Mouse (Mus musculus): ENCODE results near the gene Shq1.

DNA sequence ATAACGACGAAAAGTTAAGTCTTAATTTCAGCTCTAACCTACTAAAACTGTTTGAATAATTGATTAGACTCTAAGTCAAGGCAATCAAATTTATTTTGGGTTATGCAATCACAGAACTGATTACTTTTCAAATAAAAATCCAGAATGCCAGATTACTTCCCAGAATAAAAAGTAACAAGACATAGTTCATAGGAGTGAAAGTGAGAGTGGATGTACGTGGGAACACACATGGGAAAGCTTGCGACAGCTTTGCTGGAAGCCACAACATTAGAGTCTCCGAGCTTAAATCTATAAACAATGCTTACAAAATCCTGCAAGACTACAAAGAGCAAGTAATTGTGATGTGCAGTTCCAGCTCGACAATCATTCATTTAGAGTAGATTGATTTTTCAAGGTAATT lies 41.9 kb downstream of the Shq1 start:
- TF ChIP-seq CTCF (IDR thresholded peaks at IDR 0.05; ENCODE audit: control insufficient read depth, insufficient read depth, insufficient replicate concordance, low read depth, low read length), result no peak
- no peak for TF ChIP-seq POLR2A (IDR thresholded peaks at IDR 0.05; ENCODE audit: control insufficient read depth, low read depth, low read length)

All from testis, adult 2 months (tissue).